Mouse (Mus musculus): ENCODE measurements around the gene Cdh6. TPM values are rescaled to one million over a fixed set of nuclear protein-coding genes. Genes with fewer than 3 reads are reported as not detected.

Cdh6 gene
- polyA plus RNA-seq, 1 experiment from 2014 or later = 2.0 TPM

- WGBS = 38% methylated on average over 6 of the region's 6 CpGs
- no peak for ATAC-seq (ENCODE audit: insufficient number of reproducible peaks, insufficient read depth, low FRiP score, low read depth)
- peaks cover 2 to 4% of the 10 kb centered on the region in 2 experiments; a peak in 2 of 4 replicates for H3K4me1 ChIP-seq (ENCODE audit: control insufficient read depth in 2 of 2, insufficient read depth in 2 of 2, low read length in 2 of 2)
- H3K36me3 ChIP-seq (ENCODE audit: control insufficient read depth, insufficient read depth, low read length) = no peaks in the 10 kb centered on the region
- no peak overlapping the region for H3K9ac ChIP-seq (ENCODE audit: low read length)
- H3K27me3 ChIP-seq (ENCODE audit: control insufficient read depth, insufficient read depth, low read length) = no peaks in the 10 kb centered on the region
- H3K4me2 ChIP-seq (ENCODE audit: low read length) = 0 out of 2 replicates have a peak overlapping the region, but pooled peaks have one; percentile 1
- H3K27ac ChIP-seq (replicated peaks in 1 of 2; ENCODE audit: control insufficient read depth in 1 of 2, insufficient read depth in 1 of 2, low read depth in 2 of 2, low read length in 2 of 2) = no peak overlapping the region; a peak in 1 of 4 replicates
- no peaks in the 10 kb centered on the region for H3K9me3 ChIP-seq (ENCODE audit: control insufficient read depth, low read length)
- H3K4me3 ChIP-seq (ENCODE audit: control insufficient read depth in 1 of 2, insufficient read depth in 1 of 2, low read depth in 1 of 2, low read length in 2 of 2) = no peak overlapping the region
Measured at GRCm38 (mm10) chr15:13100341-13100740, 73.1 kb downstream of the Cdh6 start.

- H3K4me1 ChIP-seq (ENCODE audit: control insufficient read depth in 2 of 2, insufficient read depth in 2 of 2, low read length in 2 of 2) = peaks cover 4 to 8% of the 10 kb centered on the region in 2 experiments; a peak in 3 of 4 replicates
- H3K27ac ChIP-seq (replicated peaks in 1 of 2; ENCODE audit: control insufficient read depth in 1 of 2, insufficient read depth in 1 of 2, low read depth in 2 of 2, low read length in 2 of 2) = no peak overlapping the region
- WGBS = 87% methylated on average over 6 of the region's 6 CpGs
Measured at GRCm38 (mm10) chr15:13097861-13098260, 75.6 kb downstream of the Cdh6 start.

GRCm38 (mm10) chr15:13095406-13095805 is 78.1 kb downstream of the Cdh6 start:
- H3K4me1 ChIP-seq (ENCODE audit: control insufficient read depth in 2 of 2, insufficient read depth in 2 of 2, low read length in 2 of 2) = peaks cover 4 to 8% of the 10 kb centered on the region in 2 experiments; a peak in 3 of 4 replicates
- peak overlapping the region; percentile 39 for H3K4me2 ChIP-seq (ENCODE audit: low read length)
- H3K9ac ChIP-seq (ENCODE audit: low read length) = no peak overlapping the region
- H3K4me3 ChIP-seq (ENCODE audit: control insufficient read depth in 1 of 2, insufficient read depth in 1 of 2, low read depth in 1 of 2, low read length in 2 of 2) = no peak overlapping the region
- no peaks in the 10 kb centered on the region for H3K27me3 ChIP-seq (ENCODE audit: control insufficient read depth, insufficient read depth, low read length)
- ATAC-seq (ENCODE audit: insufficient number of reproducible peaks, insufficient read depth, low FRiP score, low read depth) = no peak
- no peaks in the 10 kb centered on the region for H3K36me3 ChIP-seq (ENCODE audit: control insufficient read depth, insufficient read depth, low read length)
- WGBS = 39% methylated on average over 9 of the region's 9 CpGs
- peak overlapping the region in 1 of 2 experiments; percentile 62; a peak in 1 of 4 replicates for H3K27ac ChIP-seq (replicated peaks in 1 of 2; ENCODE audit: control insufficient read depth in 1 of 2, insufficient read depth in 1 of 2, low read depth in 2 of 2, low read length in 2 of 2)
- H3K9me3 ChIP-seq (ENCODE audit: control insufficient read depth, low read length) = no peaks in the 10 kb centered on the region

More at GRCm38 (mm10) chr15:13097861-13098260, 75.6 kb downstream of the Cdh6 start:
- no peaks in the 10 kb centered on the region for H3K9me3 ChIP-seq (ENCODE audit: control insufficient read depth, low read length)
- H3K36me3 ChIP-seq (ENCODE audit: control insufficient read depth, insufficient read depth, low read length) = no peaks in the 10 kb centered on the region
- no peak overlapping the region for H3K9ac ChIP-seq (ENCODE audit: low read length)
- no peaks in the 10 kb centered on the region for H3K27me3 ChIP-seq (ENCODE audit: control insufficient read depth, insufficient read depth, low read length)
- no peak overlapping the region for H3K4me2 ChIP-seq (ENCODE audit: low read length)
- ATAC-seq (ENCODE audit: insufficient number of reproducible peaks, insufficient read depth, low FRiP score, low read depth) = no peak
- no peak overlapping the region for H3K4me3 ChIP-seq (ENCODE audit: control insufficient read depth in 1 of 2, insufficient read depth in 1 of 2, low read depth in 1 of 2, low read length in 2 of 2)

GRCm38 (mm10) chr15:13094881-13095256 is 78.6 kb downstream of the Cdh6 start:
- WGBS = 31% methylated on average over 7 of the region's 7 CpGs
- H3K4me1 ChIP-seq (ENCODE audit: control insufficient read depth in 2 of 2, insufficient read depth in 2 of 2, low read length in 2 of 2) = peaks cover 4 to 8% of the 10 kb centered on the region in 2 experiments; a peak in 3 of 4 replicates
- no peak for ATAC-seq (ENCODE audit: insufficient number of reproducible peaks, insufficient read depth, low FRiP score, low read depth)
- no peak overlapping the region for H3K4me3 ChIP-seq (ENCODE audit: control insufficient read depth in 1 of 2, insufficient read depth in 1 of 2, low read depth in 1 of 2, low read length in 2 of 2)
- H3K9ac ChIP-seq (ENCODE audit: low read length) = no peak overlapping the region
- H3K27ac ChIP-seq (replicated peaks in 1 of 2; ENCODE audit: control insufficient read depth in 1 of 2, insufficient read depth in 1 of 2, low read depth in 2 of 2, low read length in 2 of 2) = no peak overlapping the region
- no peak overlapping the region for H3K4me2 ChIP-seq (ENCODE audit: low read length)
- H3K36me3 ChIP-seq (ENCODE audit: control insufficient read depth, insufficient read depth, low read length) = no peaks in the 10 kb centered on the region
- H3K27me3 ChIP-seq (ENCODE audit: control insufficient read depth, insufficient read depth, low read length) = no peaks in the 10 kb centered on the region
- H3K9me3 ChIP-seq (ENCODE audit: control insufficient read depth, low read length) = no peaks in the 10 kb centered on the region

GRCm38 (mm10) chr15:13093954-13094880 is 79.3 kb downstream of the Cdh6 start:
- no peaks in the 10 kb centered on the region for H3K9me3 ChIP-seq (ENCODE audit: control insufficient read depth, low read length)
- no peaks in the 10 kb centered on the region for H3K36me3 ChIP-seq (ENCODE audit: control insufficient read depth, insufficient read depth, low read length)
- H3K27me3 ChIP-seq (ENCODE audit: control insufficient read depth, insufficient read depth, low read length) = no peaks in the 10 kb centered on the region
- 79% methylated on average over 19 of the region's 19 CpGs for WGBS
- no peak for ATAC-seq (ENCODE audit: insufficient number of reproducible peaks, insufficient read depth, low FRiP score, low read depth)
- no peak overlapping the region for H3K27ac ChIP-seq (replicated peaks in 1 of 2; ENCODE audit: control insufficient read depth in 1 of 2, insufficient read depth in 1 of 2, low read depth in 2 of 2, low read length in 2 of 2)
- no peak overlapping the region for H3K4me2 ChIP-seq (ENCODE audit: low read length)
- H3K4me3 ChIP-seq (ENCODE audit: control insufficient read depth in 1 of 2, insufficient read depth in 1 of 2, low read depth in 1 of 2, low read length in 2 of 2) = no peak overlapping the region
- peaks cover 4 to 8% of the 10 kb centered on the region in 2 experiments; a peak in 3 of 4 replicates for H3K4me1 ChIP-seq (ENCODE audit: control insufficient read depth in 2 of 2, insufficient read depth in 2 of 2, low read length in 2 of 2)
- H3K9ac ChIP-seq (ENCODE audit: low read length) = no peak overlapping the region

GRCm38 (mm10) chr15:13092064-13092463 is 81.4 kb downstream of the Cdh6 start:
- no peak for ATAC-seq (ENCODE audit: insufficient number of reproducible peaks, insufficient read depth, low FRiP score, low read depth)
- WGBS = 90% methylated on average over 13 of the region's 13 CpGs
- H3K9ac ChIP-seq (ENCODE audit: low read length) = no peak overlapping the region
- H3K27ac ChIP-seq (replicated peaks in 1 of 2; ENCODE audit: control insufficient read depth in 1 of 2, insufficient read depth in 1 of 2, low read depth in 2 of 2, low read length in 2 of 2) = no peak overlapping the region
- no peak overlapping the region for H3K4me2 ChIP-seq (ENCODE audit: low read length)
- H3K9me3 ChIP-seq (ENCODE audit: control insufficient read depth, low read length) = no peaks in the 10 kb centered on the region
- peaks cover 4 to 8% of the 10 kb centered on the region in 2 experiments; a peak in 3 of 4 replicates for H3K4me1 ChIP-seq (ENCODE audit: control insufficient read depth in 2 of 2, insufficient read depth in 2 of 2, low read length in 2 of 2)
- no peak overlapping the region for H3K4me3 ChIP-seq (ENCODE audit: control insufficient read depth in 1 of 2, insufficient read depth in 1 of 2, low read depth in 1 of 2, low read length in 2 of 2)
- no peaks in the 10 kb centered on the region for H3K27me3 ChIP-seq (ENCODE audit: control insufficient read depth, insufficient read depth, low read length)
- H3K36me3 ChIP-seq (ENCODE audit: control insufficient read depth, insufficient read depth, low read length) = no peaks in the 10 kb centered on the region

GRCm38 (mm10) chr15:13088504-13089058 is 84.9 kb downstream of the Cdh6 start:
- H3K4me3 ChIP-seq (ENCODE audit: control insufficient read depth in 1 of 2, insufficient read depth in 1 of 2, low read depth in 1 of 2, low read length in 2 of 2) = no peak overlapping the region
- H3K9me3 ChIP-seq (ENCODE audit: control insufficient read depth, low read length) = no peaks in the 10 kb centered on the region
- no peak overlapping the region for H3K4me2 ChIP-seq (ENCODE audit: low read length)
- no peaks in the 10 kb centered on the region for H3K36me3 ChIP-seq (ENCODE audit: control insufficient read depth, insufficient read depth, low read length)
- H3K9ac ChIP-seq (ENCODE audit: low read length) = no peak overlapping the region
- 37% methylated on average over 7 of the region's 7 CpGs for WGBS
- no peak overlapping the region for H3K27ac ChIP-seq (replicated peaks in 1 of 2; ENCODE audit: control insufficient read depth in 1 of 2, insufficient read depth in 1 of 2, low read depth in 2 of 2, low read length in 2 of 2)
- no peaks in the 10 kb centered on the region for H3K27me3 ChIP-seq (ENCODE audit: control insufficient read depth, insufficient read depth, low read length)
- ATAC-seq (ENCODE audit: insufficient number of reproducible peaks, insufficient read depth, low FRiP score, low read depth) = no peak
- H3K4me1 ChIP-seq (ENCODE audit: control insufficient read depth in 2 of 2, insufficient read depth in 2 of 2, low read length in 2 of 2) = no peaks in the 10 kb centered on the region; a peak in 1 of 4 replicates

Measured in heart, embryonic 14.5 days (tissue).